Mouse (Mus musculus) gastrocnemius, postnatal 25 days (tissue): Measurements from ENCODE around the gene Tbl2. TPM values are rescaled to one million over a fixed set of nuclear protein-coding genes. Genes with fewer than 3 reads are reported as not detected.

Experiments used
- DNase-seq: peaks from one replicate; pipeline ENCODE4 v3.0.0; 2022
- microRNA-seq, 2 experiments: library from miRNA; unstranded; fragments of <30 nt; microRNA quantifications; one replicate each; pipeline ENCODE4 v1.2.0; 2021; ENCODE audit warnings: borderline replicate concordance in 2 of 2
- total RNA-seq, 2 experiments: library from RNA; stranded (reverse); gene quantifications; 1 replicate in 1 of 2; 2 replicates in 1 of 2; pipeline ENCODE4 v1.2.3; 2021

The Tbl2 gene
- total RNA-seq, 2 experiments from 2014 or later = 7.5 to 10.5 TPM

DNA sequence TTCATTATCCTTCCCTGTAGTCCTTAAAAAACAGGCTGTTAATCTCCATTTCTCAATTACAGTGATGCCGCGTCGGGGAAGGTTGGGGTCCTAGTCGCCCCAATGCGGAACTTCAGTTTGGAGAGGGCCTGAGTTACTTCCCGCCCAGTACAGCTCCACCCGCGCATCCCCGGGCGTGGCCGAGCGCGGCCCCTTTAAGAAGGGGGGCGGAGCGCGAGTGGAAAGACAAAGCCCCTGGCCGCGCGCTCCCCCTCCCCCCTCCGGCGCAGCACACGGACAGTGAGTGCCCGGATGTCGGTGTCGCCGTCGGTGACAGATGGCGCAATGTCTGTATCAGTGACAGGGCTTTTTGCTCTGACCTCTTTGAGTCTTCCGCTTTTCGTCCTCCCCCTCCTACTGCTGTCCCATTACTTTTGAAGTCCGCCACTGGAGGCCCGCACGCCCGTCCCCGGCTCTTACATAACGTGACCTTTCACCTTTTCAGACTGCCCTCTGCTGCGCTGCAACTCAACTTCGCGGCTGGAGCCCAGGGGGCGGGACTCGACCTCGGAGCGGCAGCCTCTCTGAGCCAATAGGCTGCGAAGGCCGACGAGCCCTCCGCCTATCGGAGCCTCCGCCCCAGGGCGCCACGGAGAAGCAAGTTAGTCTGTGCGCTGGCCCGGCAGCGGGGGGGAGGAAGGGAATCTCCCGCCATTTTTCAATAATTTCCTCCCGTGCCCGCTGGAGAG is 37.3 kb downstream of the Tbl2 start, which contains the start of gene Baz1b:
TSS of gene Baz1b (plus strand) at position 644 of the 728 bp plus-strand sequence.
- DNase-seq = peak; percentile 99

DNA sequence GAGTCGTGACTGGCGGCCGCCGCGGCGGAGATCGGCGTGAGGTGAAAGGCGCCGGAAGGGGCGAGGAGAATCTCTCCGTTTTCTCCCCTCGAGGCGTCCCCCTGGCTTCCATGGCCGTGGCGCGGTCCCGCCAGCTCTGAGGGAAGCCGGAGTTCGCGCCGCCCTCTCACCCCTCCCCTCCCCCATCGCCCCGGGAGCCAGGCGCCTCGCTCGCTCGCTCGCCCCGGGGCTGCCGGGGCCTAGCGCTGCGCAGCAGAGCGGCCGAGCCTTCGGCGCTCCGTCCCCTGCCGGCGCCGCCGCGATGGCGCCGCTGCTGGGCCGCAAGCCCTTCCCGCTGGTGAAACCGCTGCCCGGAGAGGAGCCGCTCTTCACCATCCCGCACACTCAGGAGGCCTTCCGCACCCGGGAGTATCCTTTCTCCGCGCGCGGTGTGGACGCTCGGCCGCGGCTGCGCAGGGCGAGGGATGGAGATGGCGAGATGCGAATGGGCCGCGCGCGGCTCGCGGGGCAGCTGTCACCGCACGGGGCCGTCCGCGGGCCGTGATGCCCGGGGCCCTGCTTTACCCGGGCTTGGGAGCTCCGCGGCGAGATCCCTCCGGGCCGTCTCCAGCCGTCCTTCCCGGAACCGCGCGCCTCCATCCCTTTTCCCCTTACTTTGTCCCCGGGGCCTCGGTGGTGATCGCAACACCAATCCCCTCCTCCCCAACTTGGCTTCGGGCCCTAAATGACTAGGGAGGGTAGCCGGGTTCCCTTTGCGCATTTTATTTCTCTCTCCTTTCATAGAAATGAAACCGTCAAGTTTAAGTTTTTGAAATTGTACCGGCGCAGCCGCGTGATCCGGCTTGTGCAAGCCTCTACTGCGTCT is 38.1 kb downstream of the Tbl2 start:
- peak; percentile 26 for DNase-seq

- no peak for DNase-seq
Measured at GRCm38 (mm10) chr5:135188214-135188554, 38.7 kb downstream of the Tbl2 start.

DNA sequence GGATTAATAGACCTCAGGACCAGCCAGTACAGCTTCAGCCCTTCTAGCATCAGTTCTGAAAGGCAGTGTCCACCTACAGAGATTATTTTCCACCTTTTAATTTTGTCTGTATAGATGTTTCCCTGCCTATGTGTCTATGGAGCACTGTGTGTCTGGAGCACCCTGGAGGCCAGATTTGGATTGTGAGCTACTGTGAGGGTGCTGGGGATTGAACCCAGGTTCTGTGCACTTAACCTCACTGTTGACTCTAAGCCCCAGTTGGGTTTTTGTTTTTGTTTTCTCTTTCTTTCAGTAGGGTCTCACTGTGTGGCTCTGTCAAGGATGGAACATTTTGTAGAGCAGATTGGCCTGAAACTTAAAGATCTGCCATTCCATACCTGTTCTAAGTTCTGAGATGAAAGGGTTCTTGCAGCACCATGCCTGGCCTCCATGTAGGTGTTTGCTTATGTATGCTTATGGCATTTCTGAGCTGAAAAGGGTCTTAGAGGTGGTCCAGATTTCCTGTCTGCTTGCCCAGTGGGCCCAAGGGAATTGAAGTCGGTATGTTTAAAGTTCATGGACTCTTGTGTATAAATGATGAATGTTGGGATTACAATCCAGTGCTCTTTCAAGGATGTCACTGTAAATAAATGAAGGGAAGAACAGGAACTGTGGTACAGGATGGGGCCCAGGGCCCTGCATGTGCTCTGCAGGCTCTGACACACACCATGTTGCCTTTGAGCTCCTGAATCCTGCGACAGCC is 40.0 kb downstream of the Tbl2 start:
- DNase-seq = no peak

DNA sequence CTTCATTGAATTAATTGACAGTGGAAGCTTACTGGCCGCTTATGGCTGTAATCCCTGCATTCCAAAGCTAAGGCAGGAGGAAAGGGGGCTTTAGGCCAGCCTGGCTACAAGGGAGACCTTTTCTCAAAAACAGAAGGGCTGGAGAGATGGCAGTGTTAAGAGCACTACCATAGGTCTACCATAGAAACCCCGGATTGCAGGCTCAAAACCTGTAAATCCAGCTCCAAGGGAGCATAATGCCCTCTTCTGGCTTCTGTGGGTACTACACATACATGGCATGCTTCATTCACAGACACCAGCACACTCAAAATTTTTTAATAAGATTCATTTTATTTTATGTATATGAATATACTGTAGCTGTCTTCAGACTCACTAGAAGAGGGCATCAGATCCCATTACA is 42.2 kb downstream of the Tbl2 start:
- DNase-seq = no peak

GRCm38 (mm10) chr5:135192431-135192830 is 43.0 kb downstream of the Tbl2 start:
- no peak for DNase-seq

DNA sequence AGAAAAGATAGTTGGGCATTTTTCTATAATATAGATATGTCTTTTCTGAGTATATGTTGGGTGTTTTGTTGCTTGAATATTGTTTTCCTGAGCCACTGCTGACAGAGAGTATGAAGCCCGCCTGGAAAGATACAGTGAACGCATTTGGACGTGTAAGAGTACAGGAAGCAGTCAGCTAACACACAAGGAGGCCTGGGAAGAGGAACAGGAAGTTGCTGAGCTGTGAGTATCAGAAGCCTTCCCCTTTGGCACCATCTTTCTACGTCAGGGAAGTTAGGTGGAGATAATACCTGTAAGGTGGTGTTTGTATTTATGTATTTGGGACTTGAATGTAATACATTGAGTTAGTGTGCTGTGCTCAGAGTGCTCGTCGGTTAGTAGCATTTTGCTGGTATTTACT is 46.9 kb downstream of the Tbl2 start:
- no peak for DNase-seq

- DNase-seq = no peak
Measured at GRCm38 (mm10) chr5:135202763-135203162, 53.3 kb downstream of the Tbl2 start.

DNA sequence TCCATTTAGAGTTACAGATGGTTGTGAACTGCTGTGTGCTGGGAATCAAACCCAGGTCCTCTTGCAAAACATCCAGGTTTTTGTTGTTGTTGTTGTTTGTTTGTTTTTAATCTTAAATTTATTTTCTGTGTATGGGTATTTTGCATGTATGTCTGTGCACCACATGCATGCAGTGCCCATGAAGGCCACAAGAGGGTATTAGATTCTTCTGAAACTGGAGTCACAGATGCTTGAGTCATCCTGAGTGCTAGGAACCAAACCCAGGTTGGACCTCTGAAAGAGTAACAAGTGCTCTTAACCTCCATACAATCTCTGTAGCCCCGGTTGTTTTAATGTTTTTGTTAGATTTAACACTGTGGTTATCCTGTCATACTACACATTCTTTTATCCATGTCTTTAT is 58.7 kb downstream of the Tbl2 start:
- no peak for DNase-seq

Small RNA genes within 50 kb of the gene (microRNA-seq; reads per million reads assigned to microRNA genes)
- gene Gm25315 = 0 reads per million in 2 experiments

Other genes with a start within 250 kb of the Tbl2 start
- gene Tmem270, start 242.9 kb upstream of the Tbl2 start, total RNA-seq = not detected
- not detected for gene Cldn13, start 234.1 kb upstream of the Tbl2 start, total RNA-seq
- 1 to 10 TPM; 4.0 to 5.2 TPM for gene Mettl27, start 217.3 kb upstream of the Tbl2 start, total RNA-seq
- gene Cldn4, start 202.7 kb upstream of the Tbl2 start, total RNA-seq = not detected
- under 1 TPM in 1 of 2 experiments, not detected in 1; 0.21 TPM for gene Cldn3, start 163.4 kb upstream of the Tbl2 start, total RNA-seq
- 10 to 100 TPM; 57.1 to 58.5 TPM for gene Abhd11, start 140.5 kb upstream of the Tbl2 start, total RNA-seq
- gene Stx1a, start 126.2 kb upstream of the Tbl2 start, total RNA-seq = 1 to 10 TPM in 1 of 2 experiments, under 1 TPM in 1; 0.69 to 1.5 TPM
- gene Dnajc30, start 85.5 kb upstream of the Tbl2 start, total RNA-seq = 10 to 100 TPM; 22.0 to 25.2 TPM
- 10 to 100 TPM; 21.7 to 27.4 TPM for gene Bud23, start 84.7 kb upstream of the Tbl2 start, total RNA-seq
- under 1 TPM in 1 of 2 experiments, not detected in 1; 0.41 TPM for gene Vps37d, start 71.4 kb upstream of the Tbl2 start, total RNA-seq
- 10 to 100 TPM; 72.1 to 80.3 TPM for gene Mlxipl, start 59.8 kb upstream of the Tbl2 start, total RNA-seq
- gene Bcl7b, start 18.6 kb downstream of the Tbl2 start, total RNA-seq = 10 to 100 TPM; 27.1 to 27.4 TPM
- gene Baz1b, start 37.6 kb downstream of the Tbl2 start, total RNA-seq = 10 to 100 TPM; 25.7 to 29.2 TPM
- gene Fzd9, start 101.6 kb downstream of the Tbl2 start, total RNA-seq = 10 to 100 TPM; 13.0 to 35.9 TPM
- gene Fkbp6, start 200.4 kb downstream of the Tbl2 start, total RNA-seq = not detected
- not detected for gene Trim50, start 203.6 kb downstream of the Tbl2 start, total RNA-seq
- gene Nsun5, start 220.3 kb downstream of the Tbl2 start, total RNA-seq = 10 to 100 TPM in 1 of 2 experiments, 1 to 10 TPM in 1; 8.9 to 10.2 TPM
- gene Pom121, start 244.9 kb downstream of the Tbl2 start, total RNA-seq = 1 to 10 TPM; 8.3 to 9.4 TPM